Mouse (Mus musculus) cerebellum, postnatal 25 days (tissue): ENCODE results near the gene Mcu.

Experiments
- DNase-seq, 2 experiments: peaks; one replicate each; pipeline ENCODE4 v3.0.0; 2021; ENCODE audit warnings: mixed read lengths in 2 of 2

Mcu gene

DNA sequence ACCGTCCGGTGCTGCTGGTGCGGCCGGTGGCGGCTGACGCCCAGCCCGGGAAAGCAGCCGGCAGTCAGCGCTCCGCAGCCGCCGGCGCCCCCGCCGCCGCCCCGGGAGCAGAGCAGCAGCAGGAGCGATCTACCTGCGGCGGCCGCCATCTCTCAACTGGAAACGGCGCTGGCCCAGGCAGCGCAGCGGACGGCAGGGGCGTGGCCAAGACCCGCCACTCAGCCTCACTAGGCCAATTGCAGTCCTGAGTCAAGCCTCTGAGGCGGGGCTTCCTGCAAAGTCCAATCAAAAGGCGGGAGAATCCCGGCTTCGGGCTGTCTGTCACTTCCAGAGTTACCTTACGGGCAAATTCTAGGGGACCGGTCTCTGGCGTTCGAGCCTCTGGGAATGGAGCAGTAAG, at the start of gene Mcu:
Gene Mcu, minus strand, starts transcription at position 171 of the 400 bp plus-strand sequence.
- peak; percentile 98 for DNase-seq

DNA sequence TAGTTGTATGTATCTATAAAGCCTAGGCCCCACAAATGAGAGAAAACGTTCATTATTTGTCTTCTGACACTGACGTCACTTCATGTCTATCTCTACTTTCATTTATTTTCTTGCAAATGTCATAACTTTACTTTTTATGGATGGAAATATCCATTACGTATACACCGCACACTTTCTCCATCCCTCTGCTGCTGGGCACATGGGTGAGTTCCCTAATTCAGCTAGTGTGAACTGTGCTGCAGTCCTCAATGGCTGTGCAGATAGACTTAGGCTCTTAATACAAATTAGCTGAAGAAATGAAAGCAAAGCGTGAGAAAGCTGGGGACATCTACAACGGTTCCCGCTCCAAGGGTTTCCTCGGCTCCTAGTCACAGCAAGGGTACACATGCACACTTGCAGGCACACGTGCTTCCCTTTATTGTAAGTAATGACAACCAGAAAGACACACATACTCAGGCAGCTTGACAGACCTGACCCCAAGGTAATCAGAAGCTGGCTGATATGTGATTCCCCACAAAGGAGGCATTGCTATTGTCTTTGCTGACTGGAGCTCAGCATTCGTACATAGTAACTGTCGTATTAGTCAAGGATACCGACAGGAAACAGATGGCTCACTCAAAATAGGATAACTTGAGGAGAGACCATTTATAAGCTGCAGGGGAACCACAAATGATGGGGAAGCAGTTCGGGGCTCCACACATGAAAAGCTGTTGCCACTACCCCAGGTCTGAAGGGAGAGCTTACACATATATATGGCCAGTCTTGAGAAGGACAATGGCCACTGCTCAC, 49.2 kb upstream of the Mcu start:
- DNase-seq: peak; percentile 17 to 45

DNA sequence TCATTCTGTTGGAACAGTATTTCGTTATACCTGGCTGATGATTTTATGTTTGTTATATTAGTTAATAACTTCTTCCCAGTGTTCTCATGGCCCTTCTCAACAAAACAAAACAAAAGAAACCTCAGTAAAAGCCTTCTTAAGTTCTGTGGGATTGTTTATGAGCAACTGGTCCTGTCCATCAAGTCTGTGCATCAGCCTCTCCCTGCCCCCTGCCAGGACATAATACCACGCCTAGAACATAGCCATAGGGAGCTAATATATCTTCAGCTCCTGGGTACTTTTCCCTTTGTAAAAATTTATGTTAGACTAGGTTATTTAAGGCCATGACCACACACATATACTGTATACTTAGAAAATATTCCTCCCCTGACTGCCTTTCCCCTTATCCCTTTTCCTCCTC, 48.3 kb upstream of the Mcu start:
- DNase-seq: no peak

DNA sequence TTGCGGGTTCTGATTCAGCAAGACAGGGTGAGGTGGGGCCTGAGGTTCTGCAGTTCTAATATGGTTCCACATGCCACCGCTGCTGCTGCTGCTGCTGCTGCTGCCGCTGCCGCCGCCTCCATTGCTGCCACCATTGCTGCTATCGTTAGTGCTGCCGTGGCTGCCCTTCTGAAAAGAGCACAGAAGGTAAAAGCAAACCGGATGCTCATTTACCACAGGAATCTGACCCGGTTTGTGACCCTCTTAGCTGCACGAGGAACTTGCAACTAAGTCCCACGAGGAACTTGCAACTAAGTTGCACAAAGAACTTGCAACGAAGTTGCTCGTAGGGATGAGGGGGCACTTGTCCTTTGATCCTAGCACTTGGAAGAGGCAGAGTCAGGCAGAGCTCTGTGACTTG, 40.3 kb upstream of the Mcu start:
- no peak for DNase-seq

DNA sequence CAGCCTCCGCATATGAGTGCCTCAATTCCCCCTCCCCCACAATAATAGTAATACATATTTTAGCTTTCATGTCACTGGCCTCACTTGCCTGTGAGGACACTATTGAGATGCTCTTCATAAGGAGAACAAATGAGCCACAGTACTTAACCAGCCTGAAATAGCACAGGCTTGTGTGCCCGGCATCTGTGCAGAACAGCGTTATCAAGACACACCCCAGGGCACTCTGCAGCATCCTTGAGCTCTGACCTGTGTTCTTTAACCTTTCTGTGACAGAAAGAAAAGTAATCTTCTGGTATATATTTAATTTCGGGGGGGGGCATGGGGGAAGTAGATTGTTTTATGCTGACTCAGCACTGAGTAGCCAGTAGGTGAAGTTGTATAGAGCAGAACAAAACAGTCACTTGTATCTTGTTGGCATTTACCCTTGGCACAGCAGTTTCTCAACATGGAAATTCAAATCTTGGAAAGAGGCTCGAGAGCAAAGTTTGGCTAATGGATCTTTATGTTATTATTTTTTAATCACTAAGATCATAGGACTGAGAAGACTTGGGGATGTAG, 30.4 kb upstream of the Mcu start:
- DNase-seq: no peak

DNA sequence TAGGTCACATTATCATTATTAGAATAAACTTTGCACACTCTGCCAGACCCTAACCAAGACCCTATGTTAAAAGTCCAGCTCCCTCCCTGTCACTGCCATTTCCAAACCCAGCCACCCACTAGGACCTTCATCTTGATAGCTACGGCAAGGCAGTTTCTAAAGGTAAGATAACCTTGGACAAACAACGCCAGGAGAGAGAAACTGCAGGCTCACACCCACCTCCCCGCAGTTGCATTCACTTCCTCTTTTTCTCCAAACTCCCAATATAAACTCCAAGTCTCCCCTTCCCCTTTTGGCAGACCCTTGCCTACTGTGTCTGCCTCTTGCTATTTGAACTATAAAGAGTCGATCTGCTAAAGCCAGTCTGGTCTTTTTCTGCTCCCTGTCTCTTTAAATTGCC, 28.7 kb upstream of the Mcu start:
- DNase-seq: no peak

DNA sequence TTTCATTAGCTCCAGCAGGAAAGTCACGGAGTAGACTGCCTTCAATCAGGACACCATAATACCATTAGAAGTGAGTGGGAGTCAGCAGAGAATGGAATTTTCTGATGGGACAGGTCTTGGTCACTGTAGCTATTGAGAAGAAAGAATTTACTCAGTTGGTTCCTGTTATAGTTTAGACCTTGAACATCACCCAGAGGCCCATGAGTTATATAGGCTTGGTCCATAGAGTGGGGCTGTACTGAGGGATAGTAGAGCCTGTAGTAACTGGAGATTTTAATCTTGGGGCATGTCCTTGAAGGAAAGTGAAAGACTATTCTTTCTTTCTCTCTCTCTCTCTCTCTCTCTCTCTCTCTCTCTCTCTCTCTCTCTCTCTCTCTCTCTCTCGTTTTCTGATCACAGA, 28.2 kb upstream of the Mcu start:
- no peak for DNase-seq

DNA sequence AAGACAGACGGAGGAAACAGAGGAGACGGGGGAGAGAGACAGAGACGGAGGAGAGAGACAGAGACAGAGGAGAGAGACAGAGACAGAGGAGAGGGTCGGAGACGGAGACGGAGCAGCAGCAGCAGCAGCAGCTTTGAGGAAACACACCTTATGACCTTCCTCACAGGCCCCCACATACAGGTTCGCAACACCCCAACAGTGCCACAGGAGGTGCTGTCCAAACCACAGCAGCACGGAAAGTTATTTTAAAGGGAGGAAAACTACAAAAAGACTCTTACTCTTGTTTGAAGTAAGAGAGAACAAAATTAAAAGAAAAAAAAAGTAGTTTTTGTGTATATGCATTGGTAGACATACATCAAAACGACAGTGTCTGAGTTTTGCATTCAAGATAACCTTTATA, 27.2 kb upstream of the Mcu start:
- no peak for DNase-seq

DNA sequence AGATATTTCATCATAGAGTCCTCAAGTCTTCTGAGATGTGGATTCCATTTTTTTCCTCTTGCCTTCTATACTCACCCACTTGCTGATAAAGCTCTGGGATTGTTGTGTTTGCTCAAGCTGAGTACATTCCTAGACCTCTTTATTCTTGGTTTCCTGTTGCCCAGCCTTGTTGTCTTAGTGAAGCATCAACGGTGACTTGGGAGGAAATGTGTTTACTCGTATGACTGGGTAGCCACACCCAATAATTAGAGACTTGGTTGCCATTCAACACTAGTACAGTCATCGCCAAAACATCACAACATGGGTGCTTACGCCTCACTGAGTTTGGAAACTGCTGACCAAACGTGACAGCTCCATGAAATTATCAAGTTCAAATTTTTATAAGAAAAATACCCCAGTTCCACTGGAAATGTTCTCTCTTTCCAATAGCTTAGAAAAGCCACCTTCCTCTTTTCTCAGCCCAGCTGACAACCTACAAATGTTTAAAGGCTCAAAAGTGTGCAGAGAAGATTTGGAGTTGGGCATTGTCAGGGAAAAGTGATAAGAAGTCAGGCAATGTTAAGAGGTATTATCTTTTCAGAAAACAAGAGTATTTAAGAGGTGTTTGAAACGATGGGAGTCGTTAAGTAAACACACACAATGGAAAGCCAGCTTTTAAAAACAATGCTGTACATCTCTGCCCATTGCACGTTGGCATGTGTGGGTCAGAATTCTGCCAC, 26.3 kb upstream of the Mcu start:
- DNase-seq: peak in 1 of 2 experiments; percentile 30

DNA sequence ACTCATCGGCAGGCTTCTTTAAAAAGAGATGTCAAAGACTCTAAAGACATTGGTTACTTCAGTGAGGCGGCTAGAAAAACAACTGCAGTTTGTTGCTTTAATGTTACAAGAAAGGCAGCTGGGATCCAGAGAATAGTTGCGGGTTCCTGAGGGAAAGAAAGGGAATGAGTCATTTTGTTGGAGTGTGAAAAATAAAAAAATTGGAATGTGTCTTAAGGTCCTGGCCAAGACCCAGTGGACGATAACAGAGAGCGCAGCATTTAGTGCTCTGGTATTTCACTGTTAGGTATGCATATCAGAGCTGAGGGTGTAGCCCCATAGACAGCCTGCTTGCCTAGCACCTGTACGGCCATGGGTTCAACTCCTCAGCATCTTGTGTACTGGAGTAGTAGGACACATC, 22.1 kb upstream of the Mcu start:
- no peak for DNase-seq

DNA sequence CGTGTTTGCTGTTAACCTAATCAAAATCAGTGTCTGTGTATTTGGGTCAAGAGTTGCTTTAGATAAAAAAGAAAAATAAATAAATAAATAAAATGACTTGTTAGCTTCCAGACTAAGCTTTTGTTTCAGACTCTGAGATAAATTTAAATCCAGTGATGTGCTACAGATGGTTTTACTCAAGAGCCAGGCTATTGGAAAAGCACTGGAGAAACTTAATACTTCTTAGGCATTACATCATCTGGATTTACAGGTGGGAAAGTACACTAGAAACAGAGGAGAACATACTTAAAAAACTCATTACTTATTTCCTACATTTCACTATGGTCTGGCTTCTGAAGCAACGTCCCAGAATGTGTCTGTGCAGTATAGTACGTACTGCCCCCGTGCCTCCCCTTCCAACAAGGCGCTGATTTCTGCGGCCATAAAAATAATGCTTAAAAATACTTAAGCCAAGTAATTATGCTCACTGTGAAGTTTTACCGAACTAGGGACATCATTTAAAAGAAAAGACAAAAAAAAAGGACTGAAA, 21.2 kb upstream of the Mcu start:
- no peak for DNase-seq

DNA sequence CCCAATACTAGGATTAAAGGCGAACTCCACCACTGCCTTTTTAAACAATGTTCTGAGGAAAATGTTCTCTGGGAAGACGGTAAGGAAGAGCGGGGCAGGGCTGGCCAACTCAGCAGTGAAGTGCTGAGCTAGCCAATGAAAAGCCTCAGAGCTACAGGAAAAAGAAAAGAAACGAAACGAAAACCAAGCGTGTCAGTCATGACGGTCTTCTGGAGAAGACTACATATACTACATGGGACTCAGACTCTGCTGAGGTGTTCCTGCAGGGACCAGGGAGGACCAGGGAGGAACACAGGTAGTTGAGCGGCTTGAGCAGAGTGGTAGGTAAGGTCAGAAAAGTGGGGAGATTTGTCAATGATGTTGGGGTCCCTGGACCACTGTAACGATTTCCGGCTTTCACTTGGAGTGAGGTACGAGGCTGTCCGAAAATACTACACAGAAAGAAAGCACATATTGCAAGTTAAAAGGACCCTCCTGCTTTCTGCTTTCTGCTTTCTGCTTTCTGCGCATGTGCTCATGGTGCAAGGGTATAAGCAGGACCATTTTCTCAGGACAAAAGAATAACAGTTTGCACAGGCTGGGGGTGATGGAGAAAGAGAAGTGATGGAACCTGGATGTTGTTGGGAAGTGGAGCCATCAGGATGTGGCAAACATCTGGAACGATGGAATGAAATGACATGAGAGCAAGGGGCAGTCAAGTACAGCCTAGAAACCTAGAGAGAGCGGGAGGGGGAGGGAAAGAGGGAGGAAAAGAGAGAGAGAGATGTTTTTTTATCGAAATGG, 20.4 kb upstream of the Mcu start:
- no peak for DNase-seq

DNA sequence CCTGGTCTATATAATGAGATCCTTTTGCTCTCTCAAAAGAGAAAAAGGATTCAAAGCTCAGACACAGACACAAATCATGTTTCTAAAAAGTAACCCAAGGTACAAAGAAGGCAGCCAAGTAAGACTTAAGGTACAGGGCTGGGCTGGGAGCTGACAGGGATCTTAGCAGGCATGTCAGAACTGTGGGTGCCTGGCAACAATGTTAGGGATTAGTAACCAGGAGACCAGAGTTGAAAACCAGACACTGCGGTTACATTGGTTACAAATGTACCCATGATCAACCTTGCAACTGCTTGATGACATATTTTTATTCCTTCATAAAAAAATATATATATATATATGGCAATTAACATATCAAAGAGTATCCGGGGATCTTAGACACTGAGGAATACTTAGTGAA, 19.6 kb upstream of the Mcu start:
- no peak for DNase-seq

DNA sequence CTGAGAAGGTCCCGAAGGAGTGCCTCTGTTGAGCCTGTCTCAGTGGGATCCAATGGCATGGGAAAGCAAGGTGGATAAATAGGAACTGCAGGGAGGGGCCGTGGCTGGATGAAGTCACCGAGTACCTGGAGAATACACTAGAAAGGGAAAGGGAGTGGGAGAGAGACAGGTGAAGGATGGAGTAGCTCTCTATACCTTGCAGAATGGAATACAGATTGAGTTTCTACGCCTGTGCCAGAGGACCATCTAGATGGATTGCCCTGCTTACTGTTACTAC, 13.0 kb upstream of the Mcu start:
- no peak for DNase-seq

DNA sequence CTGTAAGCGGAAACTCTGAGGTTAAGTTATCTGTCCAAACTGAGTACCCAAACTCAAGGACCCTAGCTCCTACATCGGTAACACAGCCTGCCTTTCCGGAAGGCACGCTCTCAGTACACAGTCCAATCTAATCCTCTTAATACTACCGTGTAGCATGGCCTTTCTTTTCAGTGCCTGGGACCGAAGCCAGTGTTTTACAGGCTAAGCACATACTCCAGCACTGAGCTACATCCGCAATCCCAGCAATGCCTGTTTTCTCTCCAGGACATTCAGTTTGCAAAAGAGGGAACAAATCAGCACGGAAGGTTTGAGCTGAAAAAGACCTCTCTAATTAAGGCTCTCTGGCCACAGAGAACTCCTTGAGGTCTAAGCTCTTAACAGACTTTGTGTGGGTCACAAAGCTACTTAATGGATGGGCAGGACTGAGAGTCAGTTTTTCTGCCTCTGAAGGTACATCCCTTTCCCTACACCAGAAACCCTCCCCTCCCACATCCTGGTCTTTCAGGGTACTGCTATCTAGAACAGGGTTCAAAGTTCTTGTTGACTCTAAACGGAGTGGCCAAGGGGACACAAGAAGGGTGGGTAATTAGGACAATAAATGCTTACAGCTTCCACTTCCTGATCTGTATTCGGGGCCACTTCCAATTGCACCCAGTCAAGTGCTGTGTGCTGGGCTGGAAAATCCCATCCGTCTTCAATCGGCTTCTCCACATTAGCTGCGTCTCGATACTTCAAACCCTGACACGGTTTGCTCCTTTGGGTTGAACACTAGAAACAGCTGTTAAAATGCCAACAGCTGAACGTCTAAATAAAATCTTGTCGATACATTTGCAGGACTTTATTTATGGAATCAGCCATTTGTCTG, 12.4 kb upstream of the Mcu start:
- DNase-seq: no peak

DNA sequence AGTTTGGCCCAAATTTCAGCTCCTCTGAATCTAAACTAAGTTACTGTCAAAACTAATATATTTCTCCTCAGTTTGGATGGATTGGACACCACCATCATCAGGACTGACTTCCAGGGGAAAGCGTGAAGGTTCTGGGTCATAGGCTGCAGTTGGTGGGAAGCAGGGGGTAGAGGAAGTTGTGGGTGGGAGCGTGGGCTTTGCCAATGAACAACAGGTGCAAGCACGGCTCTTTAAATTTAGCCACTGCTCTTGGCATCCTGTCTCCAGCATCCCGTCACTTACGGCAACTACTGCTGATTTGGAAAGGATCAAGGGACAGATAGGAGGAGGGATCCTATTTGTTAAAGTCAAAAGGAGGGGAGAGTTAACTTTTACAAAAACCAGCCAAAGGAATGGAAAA, 7.0 kb upstream of the Mcu start:
- peak; percentile 74 to 75 for DNase-seq

DNA sequence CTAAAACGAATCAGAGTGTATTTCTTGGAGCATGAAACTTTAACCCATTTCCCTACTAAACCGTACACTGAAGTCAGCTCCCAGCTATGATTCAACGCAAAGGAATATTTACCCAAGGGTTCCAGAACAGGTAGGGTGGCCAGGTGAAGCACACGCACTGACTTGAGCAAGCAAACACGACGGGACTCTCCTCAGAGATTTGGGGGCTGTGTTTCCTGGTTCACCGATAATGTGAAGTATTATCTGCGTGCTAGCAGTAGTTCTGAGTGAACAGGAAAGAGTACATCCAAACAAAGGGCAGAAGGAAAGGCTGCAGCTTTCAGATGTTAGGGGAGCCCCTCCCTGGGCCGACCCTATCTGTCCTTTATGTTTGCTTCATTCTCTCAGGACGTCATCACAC, 4.9 kb upstream of the Mcu start:
- no peak for DNase-seq

DNA sequence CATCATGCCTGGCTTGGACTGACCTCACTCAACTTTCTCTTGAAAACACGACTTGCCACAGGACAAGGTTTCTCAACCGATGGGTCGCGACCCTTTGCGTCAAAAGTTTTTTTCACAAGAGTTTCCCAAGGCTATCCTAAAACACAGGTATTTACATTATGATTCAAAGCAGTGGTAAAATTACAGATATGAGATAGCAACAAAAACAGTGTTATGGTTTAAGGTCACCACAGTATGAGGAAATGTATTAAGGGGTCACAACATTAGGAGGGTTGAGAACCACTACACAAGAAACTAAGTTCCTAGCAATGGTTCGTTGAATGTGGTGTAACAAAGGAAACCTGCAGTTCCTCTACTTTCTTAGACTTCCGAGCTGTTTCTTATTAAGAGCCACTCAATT, 1.3 kb upstream of the Mcu start:
- no peak for DNase-seq

DNA sequence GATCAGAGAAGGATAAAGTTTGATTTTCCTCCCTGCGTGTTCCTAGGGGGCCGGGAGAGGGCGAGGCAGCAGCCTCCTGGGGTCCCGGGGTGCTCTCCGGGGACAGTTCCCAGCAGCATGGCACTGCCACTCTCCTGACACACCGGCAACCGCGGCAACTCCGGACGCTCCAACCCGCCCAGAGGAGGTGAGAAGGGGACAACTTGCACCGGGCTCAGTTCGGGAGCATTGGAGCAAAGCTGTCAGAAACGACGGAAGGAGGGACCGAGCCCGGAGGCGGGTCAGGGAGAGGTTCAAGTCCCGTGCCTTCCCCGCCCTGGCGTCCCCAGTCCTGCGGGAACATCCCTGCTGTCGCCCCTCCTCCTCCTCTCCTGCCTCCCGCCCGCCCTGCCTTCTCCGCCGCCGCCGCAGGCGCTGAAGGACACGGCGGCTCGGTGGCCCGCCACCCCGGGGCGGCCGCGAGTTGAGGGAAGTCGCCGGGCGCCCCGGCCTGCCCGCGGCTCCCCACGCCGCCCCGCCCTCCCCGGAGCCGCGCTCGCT, 441 bp downstream of the Mcu start, which contains the start of gene Gm10322:
Gene Gm10322, plus strand, starts transcription at position 83 of the 540 bp plus-strand sequence.
- DNase-seq: peak in 1 of 2 experiments; percentile 79

DNA sequence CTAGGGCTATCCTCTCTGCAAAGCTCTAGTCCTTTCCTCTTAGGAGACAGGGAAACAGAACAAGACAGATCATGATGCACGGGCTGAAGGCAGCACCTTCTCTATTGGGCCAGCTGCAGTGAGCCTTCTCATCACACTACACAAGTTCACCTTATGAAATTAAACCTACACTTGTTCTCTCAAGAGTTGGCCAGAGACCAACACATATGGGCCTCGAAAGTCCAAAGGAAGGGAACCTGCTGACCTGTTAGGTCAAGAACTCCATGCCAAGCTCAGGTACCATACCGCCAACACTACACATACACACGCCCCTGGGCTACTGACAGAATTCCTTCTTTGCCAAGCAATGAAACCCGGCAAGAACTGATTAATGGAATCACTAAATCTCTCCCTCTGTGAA, 1.1 kb downstream of the Mcu start:
- DNase-seq: peak; percentile 45 to 65

DNA sequence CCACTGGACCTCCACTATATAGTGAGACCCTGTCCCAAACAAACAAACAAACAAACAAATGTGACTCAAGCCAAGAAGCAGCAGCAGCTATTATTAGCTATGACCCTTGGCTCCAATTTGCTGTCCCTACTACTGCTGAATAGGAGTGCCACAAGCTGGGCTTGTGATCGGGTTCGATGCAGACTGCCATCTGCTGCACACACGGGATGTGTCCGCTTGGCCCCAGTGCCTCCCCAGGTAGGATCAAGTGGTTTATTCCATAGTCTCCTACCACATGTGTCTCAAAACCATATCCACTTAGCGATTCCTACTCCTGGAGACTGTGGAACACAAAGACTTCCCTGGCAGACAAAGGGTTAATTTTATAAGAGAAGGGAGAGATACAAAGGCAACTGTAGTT, 2.4 kb downstream of the Mcu start:
- peak; percentile 63 to 76 for DNase-seq

DNA sequence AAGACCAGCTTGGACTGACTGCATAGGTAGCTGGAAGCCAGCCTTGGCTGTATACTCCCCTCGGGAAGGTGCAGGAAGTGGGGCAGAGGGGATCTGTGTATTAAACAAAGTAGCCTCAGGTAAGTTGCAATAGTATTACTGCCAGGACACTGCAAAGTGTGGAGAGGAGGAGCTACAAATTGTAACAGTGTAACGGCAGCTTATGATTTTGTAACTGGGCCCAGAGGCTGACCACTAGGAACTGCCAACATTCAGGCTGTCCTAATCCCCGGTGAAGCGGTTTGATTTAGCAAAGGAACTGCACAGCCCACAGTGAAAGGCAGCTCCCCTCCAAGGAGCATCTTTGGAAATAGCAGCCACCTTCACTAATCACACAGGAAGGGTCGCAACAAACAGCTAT, 3.2 kb downstream of the Mcu start:
- DNase-seq: no peak
